Mouse (Mus musculus) small intestine, adult 2 months (tissue): ENCODE data around the gene Il23r. TPM values are rescaled to one million over a fixed set of nuclear protein-coding genes. Genes with fewer than 3 reads are reported as not detected.

Experiments
- H3K27ac ChIP-seq: fragments of 200-500 bp; 2 replicates; pipeline ENCODE4 v1.5.1; 2012; ENCODE audit warnings: low read depth, low read length, control low read depth, inconsistent platforms; ENCODE audit not compliant: insufficient read depth
- H3K27me3 ChIP-seq: fragments of 200-500 bp; 2 replicates; pipeline ENCODE4 v1.6.1; 2012; ENCODE audit warnings: mild to moderate bottlenecking, moderate library complexity, low read length, inconsistent platforms; ENCODE audit not compliant: control insufficient read depth, insufficient read depth
- H3K36me3 ChIP-seq: fragments of 200-500 bp; 2 replicates; pipeline ENCODE4 v1.6.1; 2012; ENCODE audit warnings: mild to moderate bottlenecking, low read length, control low read depth, inconsistent platforms; ENCODE audit not compliant: control insufficient read depth, insufficient read depth
- H3K4me1 ChIP-seq: fragments of 200-500 bp; 2 replicates; pipeline ENCODE4 v1.6.1; 2012; ENCODE audit warnings: low read length, inconsistent platforms, mixed read lengths; ENCODE audit not compliant: control insufficient read depth, insufficient read depth, insufficient read length
- H3K4me3 ChIP-seq: fragments of 200-500 bp; 2 replicates; pipeline ENCODE4 v1.5.1; 2012; ENCODE audit warnings: low read depth, mild to moderate bottlenecking, control low read depth, inconsistent platforms, low read length, moderate library complexity
- CTCF ChIP-seq: fragments of 200-500 bp; IDR thresholded peaks from 2 replicates; pipeline ENCODE4 v1.5.1; 2012; ENCODE audit warnings: low read depth, mild to moderate bottlenecking, control low read depth, inconsistent platforms, low read length, moderate library complexity, mixed read lengths; ENCODE audit not compliant: insufficient replicate concordance, insufficient read length; ENCODE audit errors: extremely low read depth
- POLR2A ChIP-seq: fragments of 200-500 bp; IDR thresholded peaks from 2 replicates; pipeline ENCODE4 v1.6.1; 2012; ENCODE audit warnings: low read depth, mild to moderate bottlenecking, control low read depth, inconsistent platforms, low read length, moderate library complexity
- WGBS: fragments of 180-500 bp; shearing (Covaris S2); methylation state at CpG from one replicate; pipeline ENCODE4 v1.1.7; 2018; 5-methylcytosine and 5-hydroxymethylcytosine counted together
- polyA plus RNA-seq: library from polyadenylated mRNA; depleted of rRNA; stranded (reverse); fragments of >200 nt; gene quantifications from 2 replicates; pipeline ENCODE4 v1.2.3, GENCODE M21; 2012

Gene Il23r
- polyA plus RNA-seq, 1 experiment: 0.04 TPM

GRCm38 (mm10) chr6:67451330-67451729 lies 40.3 kb downstream of the Il23r start:
- TF ChIP-seq CTCF: no peak
- no peak for TF ChIP-seq POLR2A
- H3K4me3 ChIP-seq: no peak overlapping the region
- H3K36me3 ChIP-seq: no peaks in the 10 kb centered on the region
- 54% methylated on average over 5 of the region's 5 CpGs for WGBS
- no peaks in the 10 kb centered on the region for H3K27me3 ChIP-seq
- H3K4me1 ChIP-seq: no peaks in the 10 kb centered on the region
- no peak overlapping the region for H3K27ac ChIP-seq

DNA sequence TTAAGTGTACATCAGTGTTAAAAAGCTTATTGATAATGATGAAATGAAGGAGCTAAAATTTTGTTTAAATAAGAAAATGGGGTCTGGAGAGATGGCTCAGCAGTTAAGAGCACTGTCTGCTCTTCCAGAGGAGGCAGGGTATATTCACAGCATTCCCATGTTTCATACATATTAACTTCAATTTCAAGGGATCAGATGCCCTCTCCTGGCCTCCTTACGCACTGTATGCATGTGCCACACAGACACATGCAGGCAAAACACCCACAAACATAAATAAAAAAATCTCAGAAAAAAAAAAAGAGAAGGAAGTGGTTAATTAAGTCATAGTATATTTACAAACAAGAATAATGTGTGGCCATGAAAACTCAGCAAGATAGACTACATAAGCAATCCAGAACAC lies 45.8 kb downstream of the Il23r start:
- no peak overlapping the region for H3K27ac ChIP-seq
- H3K4me3 ChIP-seq: no peak overlapping the region
- H3K4me1 ChIP-seq: no peaks in the 10 kb centered on the region
- no peaks in the 10 kb centered on the region for H3K36me3 ChIP-seq
- TF ChIP-seq POLR2A (no peak), CTCF (no peak)
- 65% methylated on average over 1 of the region's 1 CpGs for WGBS
- no peaks in the 10 kb centered on the region for H3K27me3 ChIP-seq

DNA sequence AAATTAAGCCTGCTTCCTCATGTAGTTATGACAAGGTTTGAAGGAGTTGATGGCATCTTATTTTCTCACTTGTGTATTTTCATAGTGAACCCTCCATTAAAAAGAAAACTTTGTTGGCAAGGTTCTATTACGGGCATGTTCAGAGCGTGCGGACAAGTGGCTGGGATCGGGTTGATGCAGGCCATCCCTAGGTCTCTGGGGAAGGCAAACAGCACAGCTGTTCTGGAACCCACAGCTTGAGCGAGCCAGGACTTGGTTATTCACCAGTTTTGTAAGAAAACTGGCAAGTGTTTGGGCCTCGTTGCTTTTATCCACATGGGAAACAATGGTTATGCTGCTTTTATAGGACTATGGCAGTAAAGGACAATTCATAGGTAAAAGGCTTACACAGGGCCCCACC lies 48.5 kb downstream of the Il23r start:
- H3K36me3 ChIP-seq: no peaks in the 10 kb centered on the region
- H3K27ac ChIP-seq: no peak overlapping the region
- H3K4me1 ChIP-seq: no peaks in the 10 kb centered on the region
- no peak for TF ChIP-seq POLR2A
- TF ChIP-seq CTCF: no peak
- 86% methylated on average over 6 of the region's 6 CpGs for WGBS
- no peaks in the 10 kb centered on the region for H3K27me3 ChIP-seq
- H3K4me3 ChIP-seq: no peak overlapping the region

DNA sequence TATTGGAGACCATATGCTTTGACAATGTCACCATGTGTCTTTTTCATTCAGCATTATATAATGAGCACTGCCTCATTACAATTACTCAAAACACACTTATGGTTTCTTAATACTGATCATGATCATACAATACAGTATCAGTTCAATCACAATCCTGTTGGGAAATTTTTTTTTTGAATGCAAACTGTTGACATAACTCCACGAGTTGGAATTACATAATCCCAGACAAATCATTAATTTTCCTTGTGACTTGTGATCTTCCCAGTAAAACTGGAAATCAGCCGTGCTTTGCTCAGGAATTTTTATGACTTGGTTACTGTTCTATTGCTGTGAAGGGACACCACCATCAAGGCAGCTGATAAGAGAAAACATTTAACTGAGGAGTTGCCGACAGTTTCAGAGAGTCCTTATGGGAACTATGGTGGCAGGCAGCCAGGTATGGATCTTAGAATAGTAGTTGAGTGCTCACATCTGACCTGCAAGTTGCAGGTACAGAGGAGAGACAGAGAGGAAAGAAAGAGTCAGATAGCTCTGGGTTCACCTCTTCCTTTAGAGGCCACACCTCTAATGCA lies 53.8 kb downstream of the Il23r start:
- WGBS: 15% methylated on average over 3 of the region's 3 CpGs
- no peak overlapping the region for H3K27ac ChIP-seq

GRCm38 (mm10) chr6:67437028-67437427 lies 54.6 kb downstream of the Il23r start:
- H3K27me3 ChIP-seq: no peaks in the 10 kb centered on the region
- H3K36me3 ChIP-seq: no peaks in the 10 kb centered on the region
- no peak overlapping the region for H3K27ac ChIP-seq
- TF ChIP-seq POLR2A: no peak
- no peak overlapping the region for H3K4me3 ChIP-seq
- no peaks in the 10 kb centered on the region for H3K4me1 ChIP-seq

More for the DNA sequence above, 53.8 kb downstream of the Il23r start:
- no peaks in the 10 kb centered on the region for H3K27me3 ChIP-seq
- no peak overlapping the region for H3K4me3 ChIP-seq
- H3K36me3 ChIP-seq: no peaks in the 10 kb centered on the region
- TF ChIP-seq CTCF: no peak
- no peak for TF ChIP-seq POLR2A
- no peaks in the 10 kb centered on the region for H3K4me1 ChIP-seq

- H3K27ac ChIP-seq: no peak overlapping the region
- H3K4me3 ChIP-seq: no peak overlapping the region
- whole genome bisulfite sequencing: 81% methylated on average over 2 of the region's 2 CpGs
- no peaks in the 10 kb centered on the region for H3K27me3 ChIP-seq
- H3K36me3 ChIP-seq: no peaks in the 10 kb centered on the region
- no peaks in the 10 kb centered on the region for H3K4me1 ChIP-seq
- no peak for TF ChIP-seq POLR2A
- TF ChIP-seq CTCF: no peak
Observed at GRCm38 (mm10) chr6:67436295-67436694, 55.4 kb downstream of the Il23r start.

GRCm38 (mm10) chr6:67435711-67436110 lies 55.9 kb downstream of the Il23r start:
- TF ChIP-seq CTCF (no peak), POLR2A (no peak)
- H3K4me3 ChIP-seq: no peak overlapping the region
- no peaks in the 10 kb centered on the region for H3K36me3 ChIP-seq
- no peak overlapping the region for H3K27ac ChIP-seq
- H3K27me3 ChIP-seq: no peaks in the 10 kb centered on the region
- 85% methylated on average over 1 of the region's 1 CpGs for WGBS
- H3K4me1 ChIP-seq: no peaks in the 10 kb centered on the region
